Mouse (Mus musculus): Measurements from ENCODE around the gene Jag1.

Gene Jag1

DNA sequence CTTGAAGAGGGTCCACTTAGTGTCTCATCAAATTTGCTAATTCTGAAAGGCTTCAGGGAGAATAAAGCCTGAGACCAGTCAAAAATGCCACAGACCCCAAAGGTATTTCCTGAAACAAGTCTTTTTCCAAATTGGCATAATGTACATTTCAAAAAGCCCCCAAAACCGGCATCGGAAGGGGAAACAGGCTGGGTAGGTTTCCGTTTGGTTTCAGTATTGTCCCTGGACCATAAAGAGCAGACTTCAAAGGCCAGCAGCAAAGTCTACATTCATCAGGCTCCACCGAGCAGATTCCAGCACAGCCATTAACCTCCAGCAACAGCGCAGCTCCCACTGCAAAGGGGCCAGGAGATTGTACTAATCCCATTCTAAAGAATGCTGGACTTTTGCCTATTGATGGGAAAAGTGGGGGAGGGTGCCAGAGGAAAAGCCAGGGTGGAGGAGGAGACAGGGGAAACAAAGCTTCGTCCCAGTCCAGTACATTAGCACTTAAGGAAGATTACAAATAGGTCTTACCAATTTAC lies 17.2 kb downstream of the Jag1 start:
- no peak for DNase-seq

DNA sequence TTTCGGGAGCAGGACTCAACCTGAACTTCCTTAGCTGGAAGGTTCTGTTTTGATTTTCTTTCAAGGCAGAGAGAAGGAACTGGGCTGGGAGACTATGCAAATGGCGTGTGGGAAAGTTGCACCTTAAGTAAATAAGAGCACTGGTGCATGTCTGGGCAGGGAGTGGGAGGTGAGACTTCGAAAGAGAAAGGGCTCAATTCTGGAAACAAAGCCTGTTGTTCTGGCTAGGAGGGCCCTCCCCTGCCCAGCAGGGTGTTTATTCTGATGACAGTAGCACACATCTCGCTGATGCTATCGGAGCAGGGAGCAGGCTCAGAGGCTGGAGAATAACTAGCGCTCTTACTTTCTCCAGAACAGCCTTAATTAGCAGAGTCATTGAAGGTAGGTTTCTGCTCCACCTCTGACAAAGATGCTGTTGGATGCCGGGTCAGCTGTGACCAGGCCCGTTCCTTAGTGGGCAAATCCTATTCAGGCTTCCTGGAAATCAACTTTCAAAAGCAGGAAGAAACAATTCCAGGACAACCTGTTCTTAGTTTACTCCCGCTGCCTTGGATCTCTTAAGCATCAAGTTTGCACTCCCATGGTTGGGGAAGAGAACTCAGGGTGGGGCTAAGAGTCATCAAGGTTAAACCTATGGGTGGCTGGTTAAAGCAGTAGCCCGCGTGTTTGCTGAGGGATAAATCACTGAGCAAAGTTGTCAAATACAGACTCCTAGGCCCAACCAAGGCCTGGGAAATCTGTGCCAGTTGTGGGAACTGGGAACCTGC lies 18.0 kb downstream of the Jag1 start:
- DNase-seq: no peak

GRCm38 (mm10) chr2:137096981-137097460 lies 19.4 kb downstream of the Jag1 start:
- no peak for DNase-seq

DNA sequence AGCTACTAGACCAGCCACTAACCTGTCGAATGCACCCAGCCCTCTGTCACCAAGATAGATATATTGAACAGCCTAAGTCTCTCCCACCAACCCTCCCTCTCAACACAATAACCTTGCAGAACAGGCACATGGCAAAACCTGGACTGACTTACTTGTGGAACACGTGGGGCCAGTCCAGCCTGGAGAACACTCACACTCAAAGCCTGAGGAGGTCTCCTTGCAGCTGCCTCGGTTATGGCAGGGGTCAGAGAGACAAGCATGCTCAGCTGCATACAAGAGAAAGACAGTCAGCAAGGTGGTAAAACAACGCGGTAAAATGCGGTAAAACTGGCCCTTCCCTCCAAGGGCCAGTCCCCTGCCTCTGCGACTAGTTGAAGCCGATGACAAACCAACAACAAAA lies 22.1 kb downstream of the Jag1 start:
- DNase-seq: no peak

DNA sequence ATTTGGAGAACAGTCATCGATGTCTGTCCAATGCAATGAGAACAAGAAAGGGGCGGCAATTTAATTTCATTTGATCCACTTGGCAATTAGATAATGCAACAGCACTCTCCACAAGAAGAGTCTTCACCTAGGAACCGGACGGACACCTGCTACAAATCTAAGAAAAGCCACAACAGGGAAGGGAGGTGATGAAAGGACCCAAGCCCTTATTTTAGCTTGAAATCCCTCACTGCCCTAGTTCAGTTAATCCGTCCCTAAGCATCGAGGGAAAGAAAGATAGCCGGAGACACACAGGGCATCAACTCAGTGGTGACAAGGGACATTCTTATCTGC lies 23.2 kb downstream of the Jag1 start:
- no peak for DNase-seq

- no peak for DNase-seq
These were observed 23.7 kb downstream of the Jag1 start for GRCm38 (mm10) chr2:137092523-137093297.

- DNase-seq: no peak
These were observed 24.5 kb downstream of the Jag1 start for GRCm38 (mm10) chr2:137091766-137092522.

GRCm38 (mm10) chr2:137087705-137088104 lies 28.7 kb downstream of the Jag1 start:
- DNase-seq: no peak

GRCm38 (mm10) chr2:137086621-137087395 lies 29.6 kb downstream of the Jag1 start:
- DNase-seq: no peak

DNA sequence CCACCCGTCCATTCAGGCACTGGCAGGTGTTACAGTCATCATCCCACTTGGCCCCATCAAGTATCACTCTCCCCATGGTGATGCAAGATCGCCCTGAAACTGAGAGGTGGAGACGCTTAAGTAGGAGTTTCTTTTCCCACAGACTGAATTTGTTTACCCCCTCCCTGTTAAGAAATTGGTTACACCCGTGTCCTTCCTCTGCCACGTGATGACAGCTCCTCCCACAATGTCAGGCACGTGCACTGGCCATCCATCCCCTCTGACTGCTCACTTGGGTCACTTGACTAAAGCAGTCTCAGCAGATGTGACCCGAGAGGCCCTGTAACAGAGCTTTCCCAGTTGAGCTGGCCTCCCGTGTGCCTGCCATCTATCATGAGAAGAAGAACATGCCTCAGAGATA lies 31.2 kb downstream of the Jag1 start:
- DNase-seq: no peak

- DNase-seq: peak; percentile 31
These were observed 33.4 kb downstream of the Jag1 start for GRCm38 (mm10) chr2:137082896-137083620.

- DNase-seq: no peak
These were observed 35.4 kb downstream of the Jag1 start for GRCm38 (mm10) chr2:137081001-137081400.

DNA sequence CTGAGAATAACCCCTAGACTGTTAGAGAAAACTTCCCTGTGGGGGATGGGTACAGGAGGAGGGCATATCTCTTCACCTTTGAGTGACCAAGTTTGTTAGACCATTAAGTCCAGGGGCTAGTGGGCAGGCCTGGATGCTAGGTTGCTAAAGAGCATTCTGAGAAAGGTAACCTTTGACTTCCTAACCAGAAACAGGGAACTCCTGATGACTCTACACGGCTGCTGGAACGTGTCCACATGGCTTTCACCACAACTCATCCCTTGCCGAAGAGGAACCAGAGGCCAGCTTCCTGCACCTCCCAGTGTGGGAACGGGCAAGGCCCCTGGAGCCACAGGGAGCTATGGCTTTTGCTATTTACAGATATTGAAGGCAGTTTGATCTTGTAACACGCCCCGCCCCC lies 36.0 kb downstream of the Jag1 start:
- no peak for DNase-seq

DNA sequence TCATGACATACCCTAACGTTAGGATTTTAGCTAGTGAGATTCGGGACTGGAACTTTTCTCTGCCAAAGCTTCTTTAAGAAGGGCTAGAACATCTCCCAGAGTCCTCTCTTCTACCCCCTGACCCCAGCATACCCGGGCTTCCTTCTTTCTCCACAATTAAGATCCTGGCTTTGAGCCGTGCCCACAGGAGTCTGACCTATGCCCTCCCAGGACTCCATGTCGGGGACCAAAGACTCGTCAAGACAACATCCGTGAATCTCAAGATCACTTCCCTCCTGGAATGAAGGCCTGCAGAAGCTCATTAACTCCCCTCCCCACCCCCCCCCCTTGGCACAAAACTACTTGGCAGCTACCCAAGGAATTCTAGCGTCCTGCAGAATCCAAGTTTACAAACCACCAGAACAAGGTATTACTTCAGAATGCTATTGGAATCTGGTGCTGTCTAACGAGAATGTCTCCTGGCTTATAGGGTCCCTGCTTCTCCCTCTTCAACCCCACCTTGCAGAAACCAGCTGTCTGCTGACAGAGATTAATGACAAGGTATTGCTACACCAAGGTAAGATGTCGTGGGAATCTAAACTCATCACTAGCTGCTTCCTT lies 36.6 kb downstream of the Jag1 start:
- no peak for DNase-seq

- no peak for DNase-seq
These were observed 37.7 kb downstream of the Jag1 start for GRCm38 (mm10) chr2:137078771-137079170.

DNA sequence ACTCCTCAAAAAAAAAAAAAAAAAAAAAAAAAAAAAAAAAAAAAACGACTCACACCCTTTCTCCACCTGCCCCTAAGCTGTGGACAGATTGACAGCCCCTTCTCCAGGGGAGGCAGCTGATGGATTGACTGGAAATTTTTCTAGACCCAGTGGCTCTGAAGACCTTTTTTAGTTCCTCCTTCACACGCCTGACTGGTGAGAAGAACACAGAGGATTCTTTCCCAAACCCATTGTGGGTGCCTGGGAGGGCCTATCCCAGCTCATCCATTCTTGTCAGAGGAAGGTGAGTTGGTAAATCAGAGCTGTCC lies 42.2 kb downstream of the Jag1 start:
- no peak for DNase-seq

DNA sequence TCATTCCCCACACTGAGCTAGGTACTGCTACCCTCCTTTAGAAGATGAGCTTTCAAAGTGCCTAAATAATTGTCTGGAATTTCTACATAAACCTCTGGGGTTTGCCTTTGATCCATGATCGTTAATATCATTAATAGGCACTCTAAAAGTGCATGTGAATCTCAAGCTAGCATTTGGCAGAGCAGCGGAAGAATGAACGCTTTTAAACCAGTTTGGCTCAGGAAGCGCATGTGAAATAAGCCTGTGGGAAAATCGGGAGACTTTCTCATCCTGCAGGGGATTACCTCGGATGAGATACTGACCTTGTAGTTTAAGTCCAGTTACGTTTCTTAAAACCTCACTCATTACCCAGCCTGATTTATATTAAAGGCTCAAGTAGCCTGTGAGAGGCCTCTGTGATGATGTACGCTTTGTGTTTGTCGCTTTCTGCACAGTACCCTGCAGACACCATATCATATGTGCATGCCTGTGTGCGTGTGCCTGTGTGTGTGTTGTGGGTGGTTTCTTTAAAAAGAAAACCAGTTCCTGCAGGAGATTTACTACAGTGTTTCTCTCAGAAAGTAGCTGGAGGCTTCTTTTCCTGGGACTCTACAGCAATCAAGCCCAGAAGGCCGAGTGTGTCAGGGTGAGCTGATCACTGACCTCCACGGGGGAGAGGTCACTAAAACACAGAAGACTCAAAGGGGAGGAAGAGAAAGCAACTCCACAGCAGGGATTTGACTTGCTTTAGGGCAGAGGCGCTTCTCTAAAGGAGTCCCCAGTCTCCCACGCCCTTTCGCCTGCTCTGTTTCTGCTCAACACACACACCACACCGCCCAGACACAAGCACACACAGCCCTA lies 42.8 kb downstream of the Jag1 start:
- no peak for DNase-seq

DNA sequence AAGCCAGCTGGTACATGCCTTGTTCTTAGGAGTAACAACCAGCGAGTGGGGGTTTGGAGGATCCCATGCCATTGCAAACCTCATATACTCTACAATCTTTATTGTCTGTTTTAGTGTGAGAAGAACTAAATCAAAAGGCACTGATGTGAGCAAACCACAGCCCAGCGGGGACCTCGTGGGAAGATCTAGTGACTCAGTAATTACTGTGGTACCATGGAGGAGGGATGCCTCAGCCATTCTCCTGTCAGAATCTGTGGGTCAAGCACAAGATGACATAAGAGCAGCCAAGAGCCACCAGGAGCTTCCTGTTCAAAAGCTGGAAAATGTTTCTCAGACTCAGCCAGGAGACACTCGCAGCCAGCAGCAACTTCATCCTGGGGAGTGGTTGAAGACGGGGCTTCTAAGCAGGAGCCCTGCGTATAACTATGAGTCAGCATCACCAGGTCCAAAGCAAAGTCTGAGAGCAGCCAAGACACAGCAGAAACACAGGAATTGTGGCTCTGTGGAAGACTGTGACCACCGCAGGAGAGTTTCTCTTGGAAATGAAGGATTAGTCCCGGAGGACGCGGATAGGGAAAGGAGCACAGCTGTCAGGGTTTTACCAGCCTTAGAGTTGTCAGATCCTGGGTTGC lies 48.8 kb downstream of the Jag1 start:
- no peak for DNase-seq

DNA sequence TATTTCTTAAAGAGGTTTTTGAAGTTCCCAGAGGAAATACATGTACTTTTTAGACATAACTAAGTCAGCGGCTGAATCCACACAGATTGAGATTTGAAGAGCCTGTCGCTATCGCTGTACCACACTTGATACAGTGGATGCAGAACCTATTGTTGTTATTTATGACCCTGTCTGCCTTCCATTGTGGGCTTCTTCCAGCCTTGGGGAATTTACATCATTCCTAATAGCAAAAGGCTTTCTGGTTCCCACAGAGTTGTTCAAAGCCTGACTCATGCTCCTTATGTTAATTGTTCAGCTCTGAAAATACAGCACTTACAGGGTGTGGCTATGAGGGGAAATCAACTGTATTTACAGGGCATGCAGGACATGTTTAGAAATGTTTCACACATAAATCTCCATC lies 51.9 kb downstream of the Jag1 start:
- no peak for DNase-seq

DNA sequence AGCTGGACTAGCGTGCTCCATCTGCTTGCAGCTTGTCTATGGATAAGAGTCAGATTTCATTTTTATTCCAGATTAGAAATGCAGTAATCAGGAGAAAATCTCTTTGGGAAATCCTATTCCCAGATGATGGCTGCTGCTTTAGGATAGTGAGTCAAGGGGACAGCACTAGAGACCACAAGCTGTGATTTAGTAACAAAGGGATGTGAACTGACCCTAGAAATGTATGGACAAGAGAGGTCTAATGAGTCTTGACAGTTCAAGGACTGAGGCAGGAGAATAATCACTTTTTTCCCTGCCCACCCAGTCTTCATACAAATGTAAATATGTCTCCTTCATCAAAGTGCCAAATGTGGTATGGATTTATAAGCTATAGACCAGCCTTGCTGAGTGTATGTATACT lies 52.6 kb downstream of the Jag1 start:
- DNase-seq: no peak
